Mouse (Mus musculus) testis, adult 2 months (tissue): Measurements from ENCODE around the gene Nell2. TPM values are rescaled to one million over a fixed set of nuclear protein-coding genes. Genes with fewer than 3 reads are reported as not detected.

Experiments
- H3K27ac ChIP-seq: fragments of 200-500 bp; 2 replicates; pipeline ENCODE4 v1.5.1; 2012; ENCODE audit warnings: low read depth, low read length; ENCODE audit not compliant: control insufficient read depth, insufficient read depth
- H3K27me3 ChIP-seq: fragments of 200-500 bp; 2 replicates; pipeline ENCODE4 v1.6.1; 2012; ENCODE audit warnings: mild to moderate bottlenecking, low read length, moderate library complexity; ENCODE audit not compliant: control insufficient read depth, insufficient read depth
- H3K36me3 ChIP-seq: fragments of 200-500 bp; 2 replicates; pipeline ENCODE4 v1.6.1; 2012; ENCODE audit warnings: mild to moderate bottlenecking, low read length; ENCODE audit not compliant: control insufficient read depth, insufficient read depth
- H3K4me1 ChIP-seq: fragments of 200-500 bp; 2 replicates; pipeline ENCODE4 v1.6.1; 2012; ENCODE audit warnings: low read length; ENCODE audit not compliant: control insufficient read depth, insufficient read depth
- H3K4me3 ChIP-seq: fragments of 200-500 bp; 2 replicates; pipeline ENCODE4 v1.5.1; 2012; ENCODE audit warnings: low read depth, mild to moderate bottlenecking, low read length, moderate library complexity, mixed read lengths; ENCODE audit not compliant: control insufficient read depth
- CTCF ChIP-seq: fragments of 200-500 bp; IDR thresholded peaks from 2 replicates; pipeline ENCODE4 v1.5.1; 2012; ENCODE audit warnings: low read depth, mild to moderate bottlenecking, inconsistent platforms, low read length, moderate library complexity; ENCODE audit not compliant: control insufficient read depth, insufficient read depth, insufficient replicate concordance
- POLR2A ChIP-seq: fragments of 200-500 bp; IDR thresholded peaks from 2 replicates; pipeline ENCODE4 v1.6.1; 2012; ENCODE audit warnings: low read depth, mild to moderate bottlenecking, inconsistent platforms, low read length, moderate library complexity; ENCODE audit not compliant: control insufficient read depth
- polyA plus RNA-seq: library from polyadenylated mRNA; depleted of rRNA; stranded (reverse); fragments of >200 nt; gene quantifications from 2 replicates; pipeline ENCODE4 v1.2.3, GENCODE M21; 2012

Gene Nell2
- polyA plus RNA-seq, 1 experiment = 11.7 TPM

DNA sequence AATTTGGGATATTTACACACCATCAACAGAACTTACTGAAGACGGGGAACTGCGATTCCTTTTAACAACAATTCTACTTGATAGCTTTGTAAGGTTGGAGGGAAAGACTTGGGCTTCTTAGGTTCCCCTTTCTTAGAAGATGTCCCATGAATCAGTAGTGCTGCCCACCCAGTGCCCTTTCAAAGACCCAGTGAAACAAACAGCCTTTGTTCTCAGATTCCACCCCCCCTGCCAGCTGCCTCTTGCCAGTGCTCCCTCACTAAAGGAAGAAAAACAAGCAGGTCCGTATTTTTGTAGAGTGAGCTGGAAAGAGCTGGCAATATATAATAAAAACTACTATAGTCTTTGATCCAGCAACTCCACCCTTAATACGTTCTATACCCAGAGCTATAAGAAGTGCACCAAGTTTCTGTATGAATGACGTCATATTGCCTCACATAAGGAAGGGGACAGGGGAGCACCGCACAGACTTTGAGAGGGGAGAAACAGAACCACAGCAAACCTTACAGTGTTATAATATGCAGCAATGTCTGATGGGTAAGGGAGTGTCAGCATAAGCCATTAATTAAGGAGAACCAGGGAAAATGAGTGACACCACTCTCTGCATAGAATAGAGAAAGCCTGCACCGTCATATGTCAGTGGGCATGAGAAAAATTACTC lies 100.2 kb downstream of the Nell2 start:
- Histone ChIP-seq H3K27me3 (no peaks in the 10 kb centered on the region), H3K36me3 (no peaks in the 10 kb centered on the region), H3K4me1 (no peaks in the 10 kb centered on the region), H3K4me3 (no peak overlapping the region), H3K27ac (no peak overlapping the region)
- TF ChIP-seq POLR2A (no peak), CTCF (no peak)

DNA sequence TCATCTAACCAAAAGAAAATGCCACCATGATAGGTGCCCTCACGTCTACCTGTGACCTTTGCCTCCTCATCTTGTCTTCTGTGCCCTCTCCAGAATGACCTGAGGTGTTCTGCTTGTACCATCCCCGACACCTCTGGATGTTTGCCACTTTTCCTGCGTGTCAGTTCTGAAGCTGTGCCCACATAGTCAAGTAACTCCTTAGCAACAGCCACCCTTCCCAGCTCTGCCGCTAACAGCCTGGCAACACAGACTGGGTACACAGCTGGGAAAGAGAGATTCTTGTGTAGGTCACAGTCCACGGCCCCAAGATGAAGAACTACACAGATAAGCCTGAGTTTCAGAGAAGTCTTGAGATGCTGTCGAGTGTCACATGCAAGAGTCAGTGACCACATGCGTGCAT lies 103.3 kb downstream of the Nell2 start:
- Histone ChIP-seq H3K4me3 (no peak overlapping the region), H3K36me3 (no peaks in the 10 kb centered on the region), H3K4me1 (no peaks in the 10 kb centered on the region), H3K27me3 (no peaks in the 10 kb centered on the region), H3K27ac (no peak overlapping the region)
- TF ChIP-seq POLR2A (no peak), CTCF (no peak)

DNA sequence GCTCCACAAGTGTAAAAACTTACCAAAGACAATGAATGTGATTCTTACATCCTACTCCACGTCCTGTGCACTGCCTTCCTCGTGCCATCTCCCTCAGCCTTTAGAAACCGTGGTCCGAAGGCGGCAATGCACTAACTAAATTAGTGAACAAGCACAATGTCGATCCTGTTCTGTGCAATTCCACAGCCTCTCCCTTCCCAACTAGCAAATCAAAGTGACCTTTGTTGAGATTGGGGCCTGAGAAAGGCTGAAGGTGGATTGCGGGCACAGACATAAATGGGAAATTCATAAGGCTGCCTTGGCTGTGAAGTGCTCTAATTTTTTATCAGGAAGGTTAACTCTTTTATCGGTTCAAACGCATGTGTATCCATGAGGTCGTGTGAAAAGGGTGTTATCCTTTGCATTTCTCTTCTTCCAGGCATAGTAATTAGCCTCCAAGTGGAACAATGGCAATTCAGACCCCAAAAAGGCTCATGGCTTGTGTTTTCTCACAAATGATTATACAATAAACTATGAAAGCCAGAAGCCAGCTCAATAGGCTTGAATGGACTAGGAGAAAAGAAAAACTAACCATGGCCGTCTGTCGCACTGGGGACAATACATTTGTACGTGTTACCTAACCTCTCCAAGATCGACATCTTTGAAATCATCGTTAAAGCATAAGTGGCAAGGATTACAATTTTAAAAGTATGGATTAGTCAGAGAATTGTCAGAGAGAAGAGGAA lies 106.0 kb downstream of the Nell2 start:
- no peaks in the 10 kb centered on the region for H3K36me3 ChIP-seq
- H3K27me3 ChIP-seq = no peaks in the 10 kb centered on the region
- no peak overlapping the region for H3K27ac ChIP-seq
- H3K4me1 ChIP-seq = no peaks in the 10 kb centered on the region
- no peak overlapping the region for H3K4me3 ChIP-seq
- TF ChIP-seq POLR2A (no peak), CTCF (no peak)

DNA sequence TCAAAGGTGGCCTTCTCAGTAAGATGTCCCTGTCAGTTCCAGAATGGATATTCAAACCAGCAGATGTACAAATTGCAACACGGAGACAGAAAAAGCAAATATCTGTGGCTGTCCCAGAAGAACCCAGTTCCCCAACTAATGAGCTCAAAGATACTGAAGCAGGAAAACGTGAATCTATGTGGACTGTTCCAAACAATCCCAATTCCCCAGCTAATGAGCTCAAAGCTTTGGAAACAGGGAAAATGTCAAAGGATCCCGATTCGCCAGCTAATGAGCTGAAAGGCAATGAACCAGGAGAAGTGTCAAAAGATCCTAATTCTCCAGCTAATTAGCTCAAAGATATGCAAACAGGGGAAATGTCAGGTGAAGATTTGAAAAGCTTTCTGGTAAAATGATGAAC lies 109.7 kb downstream of the Nell2 start:
- no peak for TF ChIP-seq POLR2A
- no peak for TF ChIP-seq CTCF
- H3K4me1 ChIP-seq = no peaks in the 10 kb centered on the region
- no peaks in the 10 kb centered on the region for H3K36me3 ChIP-seq
- H3K27me3 ChIP-seq = no peaks in the 10 kb centered on the region
- H3K27ac ChIP-seq = no peak overlapping the region
- H3K4me3 ChIP-seq = no peak overlapping the region

DNA sequence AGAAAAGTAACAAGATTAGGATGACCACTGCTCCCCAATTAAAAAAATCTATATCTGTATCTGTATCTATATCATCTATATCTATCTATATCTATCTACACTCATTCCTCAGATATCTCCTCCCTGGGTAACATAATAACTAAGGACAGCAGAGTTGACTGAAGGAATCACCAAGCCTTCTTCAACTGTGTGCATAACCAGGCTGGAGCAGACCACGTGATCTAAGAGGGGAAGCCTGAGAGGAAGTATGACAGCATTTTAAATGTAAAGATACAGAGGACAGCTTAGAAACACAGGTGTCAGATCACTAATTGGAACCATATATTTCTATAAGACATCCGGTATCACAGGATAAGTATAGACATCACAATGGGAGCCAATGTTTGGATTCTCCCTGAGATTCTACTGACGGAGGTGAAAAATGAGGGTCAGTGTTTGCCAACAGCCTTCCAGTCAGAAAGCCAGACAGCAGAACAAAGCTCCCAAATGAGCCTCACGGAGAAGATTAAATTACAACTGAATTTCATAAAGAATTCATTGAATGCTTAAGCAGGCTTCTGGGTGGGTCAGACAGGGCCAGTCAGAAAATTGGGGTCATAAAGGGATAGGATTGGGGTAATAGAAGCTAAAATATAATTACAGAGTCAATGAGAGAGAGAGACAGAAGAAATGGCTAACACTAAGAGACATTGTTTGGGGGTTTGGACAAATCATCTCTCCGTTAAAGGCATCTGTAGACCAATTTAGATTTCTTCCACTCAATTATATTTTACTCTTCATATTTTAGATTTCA lies 116.2 kb downstream of the Nell2 start:
- no peaks in the 10 kb centered on the region for H3K27me3 ChIP-seq
- no peak overlapping the region for H3K27ac ChIP-seq
- TF ChIP-seq POLR2A (no peak), CTCF (no peak)
- no peaks in the 10 kb centered on the region for H3K4me1 ChIP-seq
- H3K4me3 ChIP-seq = no peak overlapping the region
- no peaks in the 10 kb centered on the region for H3K36me3 ChIP-seq

DNA sequence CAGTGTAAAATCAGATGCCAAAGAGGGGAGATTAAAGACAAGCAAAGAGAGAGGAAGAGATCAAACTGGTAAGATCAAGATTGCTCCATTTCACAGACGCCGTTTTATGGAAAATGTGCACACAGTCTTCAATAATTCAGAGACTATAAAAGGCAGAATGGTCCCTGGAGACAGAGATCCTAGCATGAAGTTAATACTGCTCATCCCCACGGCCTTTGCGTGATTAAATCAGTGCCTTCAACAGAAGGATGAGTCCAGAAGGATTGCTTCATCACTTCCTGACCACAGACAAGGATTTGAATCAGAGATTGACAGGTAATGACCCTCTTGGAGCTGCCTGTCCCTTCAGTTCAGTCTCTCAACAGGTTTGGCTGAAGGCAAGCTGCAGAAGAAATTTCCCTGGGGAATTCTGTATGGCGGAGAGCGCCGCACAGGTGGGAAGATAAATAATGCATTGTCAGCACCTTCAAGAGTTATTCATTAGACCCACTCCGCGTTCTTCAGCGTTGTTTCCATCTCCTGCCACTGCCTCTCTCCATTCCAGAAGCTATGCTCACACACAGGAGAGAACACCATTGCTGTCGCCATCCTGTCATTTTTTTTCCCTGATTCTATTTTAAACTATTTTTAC lies 118.0 kb downstream of the Nell2 start:
- Histone ChIP-seq H3K27me3 (no peaks in the 10 kb centered on the region), H3K27ac (no peak overlapping the region)
- TF ChIP-seq CTCF = no peak
- TF ChIP-seq POLR2A = no peak

DNA sequence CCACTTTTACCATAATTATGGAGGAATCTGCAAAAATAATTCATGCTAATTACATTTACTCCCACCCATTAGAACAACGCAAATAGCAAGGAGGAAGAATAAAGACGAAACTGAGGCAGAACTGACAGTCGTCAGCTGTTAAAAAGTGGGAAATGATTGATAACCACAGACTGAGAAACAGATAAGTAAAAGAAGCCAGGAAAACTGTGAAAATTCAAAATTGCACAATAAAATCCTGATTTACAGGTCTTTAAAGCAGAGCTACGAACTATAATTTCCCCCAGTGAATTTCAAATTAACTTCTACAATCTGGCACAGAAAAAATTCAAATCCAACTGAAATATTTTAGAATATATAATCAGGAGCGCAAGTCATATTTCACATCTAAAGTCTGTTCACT lies 138.0 kb downstream of the Nell2 start:
- no peaks in the 10 kb centered on the region for H3K36me3 ChIP-seq
- no peak for TF ChIP-seq POLR2A
- no peak for TF ChIP-seq CTCF
- H3K27me3 ChIP-seq = no peaks in the 10 kb centered on the region
- H3K27ac ChIP-seq = no peak overlapping the region
- no peak overlapping the region for H3K4me3 ChIP-seq
- no peaks in the 10 kb centered on the region for H3K4me1 ChIP-seq

More for the DNA sequence above, 118.0 kb downstream of the Nell2 start:
- H3K36me3 ChIP-seq = no peaks in the 10 kb centered on the region
- H3K4me1 ChIP-seq = no peaks in the 10 kb centered on the region
- H3K4me3 ChIP-seq = no peak overlapping the region
